Mouse (Mus musculus): ENCODE measurements around the gene Stambp.

The Stambp gene

DNA sequence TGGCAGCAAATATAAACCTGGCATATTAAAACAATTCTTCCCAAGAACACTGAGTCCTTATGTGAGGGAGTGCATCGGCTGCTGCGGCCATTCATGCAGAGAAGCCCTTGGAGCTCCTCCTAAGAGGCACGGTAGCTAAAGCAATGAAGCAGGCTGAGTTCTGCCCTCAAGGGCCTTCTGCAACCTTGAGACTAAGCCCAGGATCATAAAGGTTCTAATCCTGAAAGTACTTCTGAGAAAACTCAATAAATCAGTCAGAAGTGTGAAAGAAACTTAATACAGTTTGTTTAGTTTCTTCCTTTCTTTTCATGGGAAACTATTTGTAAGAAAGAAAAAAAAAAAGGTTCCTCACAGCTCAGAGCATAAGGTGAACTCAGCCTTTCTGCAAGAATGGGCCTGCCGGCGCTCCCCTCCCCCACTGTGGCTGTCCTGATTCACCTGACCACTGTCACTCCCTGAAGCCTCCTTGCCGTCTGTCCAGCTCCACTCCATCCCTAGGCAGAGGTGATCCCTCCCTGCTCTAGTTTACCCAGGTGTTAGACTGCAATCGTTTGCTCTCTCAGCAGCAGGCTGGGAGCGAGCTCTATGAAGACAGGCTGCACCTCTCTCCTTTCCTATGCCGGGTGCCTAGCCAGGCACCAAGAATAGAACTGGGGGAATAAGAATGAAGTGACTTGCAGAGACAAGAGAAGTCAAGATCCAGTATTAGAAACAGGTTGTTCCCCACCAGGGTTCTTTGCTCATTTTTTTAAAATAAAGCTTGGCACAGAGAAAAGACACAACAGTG, 70.8 kb downstream of the Stambp start:
- no peak for DNase-seq (ENCODE audit: low spot score in 2 of 2)

DNA sequence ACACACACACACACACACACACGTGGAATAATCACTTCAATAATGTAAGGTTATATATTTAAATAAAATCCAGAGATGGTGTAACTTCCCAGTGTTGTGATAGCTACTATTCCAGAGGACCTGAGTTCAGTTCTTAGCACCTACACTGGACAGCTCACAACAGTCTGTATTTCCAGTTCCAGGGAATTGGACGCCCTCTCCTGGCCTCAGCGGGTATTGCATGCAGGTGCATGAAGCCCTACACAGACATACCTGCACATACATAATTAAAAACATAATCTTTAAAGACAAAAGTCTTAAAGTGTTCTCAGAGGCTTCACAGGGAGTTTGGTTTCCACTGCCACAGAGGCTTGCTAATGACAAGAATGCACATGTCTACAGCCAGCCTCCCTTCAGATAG, 72.1 kb downstream of the Stambp start:
- no peak for DNase-seq (ENCODE audit: low spot score in 2 of 2)

DNA sequence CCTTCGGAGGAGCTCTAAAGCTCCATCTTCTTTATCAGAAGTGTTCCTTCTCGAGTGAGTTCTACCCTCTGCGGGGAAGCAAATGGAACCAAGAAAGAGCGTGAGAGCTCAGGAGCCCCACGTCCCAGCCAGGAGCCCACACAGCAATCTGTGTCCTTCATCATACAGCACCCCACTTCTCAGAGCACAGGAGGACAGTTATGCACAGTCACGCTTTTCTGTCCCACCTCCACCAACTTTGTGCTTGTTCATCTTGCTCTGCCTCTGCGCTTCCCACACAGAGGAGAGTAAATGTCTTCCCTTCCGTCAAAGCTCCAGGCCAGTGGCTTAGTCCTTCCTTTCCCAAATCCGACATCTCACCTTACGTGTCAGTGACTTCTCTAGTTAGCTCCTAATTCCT, 73.5 kb downstream of the Stambp start:
- no peak for DNase-seq (ENCODE audit: low spot score in 2 of 2)

DNA sequence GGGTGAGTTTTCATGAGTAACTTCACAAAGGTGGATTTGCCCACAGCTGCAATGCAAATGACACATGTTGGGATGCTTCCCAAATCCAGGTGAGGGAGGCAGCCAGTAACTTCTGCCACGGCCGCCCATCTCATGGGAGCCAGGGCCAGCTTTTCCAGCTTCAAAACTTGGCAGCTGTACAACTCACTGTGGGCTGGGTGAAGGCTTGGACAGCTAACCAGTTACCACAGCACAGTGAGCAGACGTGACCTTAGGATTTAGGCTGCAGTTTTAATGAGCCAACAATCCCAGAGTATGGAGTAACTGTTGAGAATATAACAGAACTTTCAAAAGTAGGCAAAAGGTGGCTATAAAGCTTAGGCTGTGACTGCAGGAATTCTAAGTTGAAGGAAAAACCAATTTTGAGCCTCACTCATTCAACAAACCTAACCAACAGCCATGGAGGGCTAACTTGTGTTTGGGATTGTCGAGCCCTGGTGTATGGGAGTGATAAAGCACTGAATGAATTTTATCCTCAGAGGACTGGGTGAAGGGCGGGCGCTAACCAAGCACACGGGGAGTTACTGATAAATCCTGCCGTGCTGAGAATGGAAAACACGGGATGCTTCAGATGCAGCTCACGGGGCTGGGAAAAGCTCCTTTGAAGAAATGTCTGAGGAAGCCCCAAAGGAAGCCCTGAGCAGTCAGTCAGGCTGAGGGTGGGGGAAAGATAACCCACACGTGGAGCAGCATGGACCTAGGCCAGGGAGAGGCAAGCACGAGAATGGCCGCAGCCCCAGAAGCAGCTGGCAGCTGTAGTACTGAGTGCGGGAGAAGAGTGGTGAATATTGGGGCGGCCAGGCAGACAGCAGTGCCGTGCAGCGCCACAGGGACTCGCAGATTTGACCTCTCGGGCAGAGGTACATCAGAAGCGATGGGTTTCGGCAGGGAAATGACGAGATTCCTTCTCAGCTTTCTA, 75.5 kb downstream of the Stambp start:
- DNase-seq (ENCODE audit: low spot score in 2 of 2), result peak in 1 of 2 experiments; percentile 29

DNA sequence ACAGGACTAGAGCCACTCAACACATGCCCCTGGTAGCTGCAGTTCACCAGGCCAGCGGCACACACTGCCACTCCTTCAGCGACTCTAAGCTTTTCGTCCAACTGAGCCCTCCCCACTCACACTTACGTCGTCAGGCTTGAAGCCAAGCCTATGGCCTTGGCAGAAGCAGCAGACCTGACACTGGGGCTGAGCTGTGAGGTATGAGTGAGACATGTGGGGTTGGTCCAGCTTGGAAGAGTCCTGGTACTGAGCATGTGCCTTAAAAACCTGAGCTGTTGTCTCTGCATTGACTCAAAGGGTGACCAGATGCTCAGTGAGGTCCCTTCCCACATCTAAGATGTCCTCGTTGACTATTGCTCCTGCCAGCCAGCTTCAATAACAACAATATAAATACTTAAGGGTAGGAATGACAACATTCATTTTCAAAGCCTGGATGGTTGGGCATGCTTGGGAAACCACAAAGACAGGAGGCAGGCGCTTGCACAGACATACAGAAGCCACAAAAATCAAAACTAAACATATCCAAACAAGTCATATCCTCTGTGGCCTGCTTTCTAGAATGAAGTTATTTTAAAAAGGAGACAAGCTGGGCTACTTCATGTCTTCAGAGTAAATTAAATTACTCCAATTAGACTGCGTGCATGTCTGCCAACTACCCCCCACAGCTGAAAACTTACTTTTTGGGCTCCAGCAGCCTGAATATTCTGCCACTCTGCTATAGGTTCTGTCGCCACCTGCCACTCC, 76.3 kb downstream of the Stambp start:
- no peak for DNase-seq (ENCODE audit: low spot score in 2 of 2)
